Mouse (Mus musculus) midbrain, postnatal 0 days (tissue): ENCODE results near the gene Scml4. TPM values are rescaled to one million over a fixed set of nuclear protein-coding genes. Genes with fewer than 3 reads are reported as not detected.

Experiments used
- ATAC-seq: fragments of 200-750 bp; cut with Nextera tagmentation; 2 replicates; pipeline ENCODE4 v1.8.0; 2017; ENCODE audit warnings: moderate number of reproducible peaks, mild to moderate bottlenecking, moderate TSS enrichment, moderate library complexity; ENCODE audit not compliant: low FRiP score
- DNase-seq: peaks from one replicate; pipeline ENCODE4 v3.0.0-alpha.2; 2015; ENCODE audit warnings: low spot score
- H3K27ac ChIP-seq: fragments of 300-500 bp; sonication (generic); 2 replicates; pipeline ENCODE4 v1.5.1; 2014; ENCODE audit warnings: low read depth, mild to moderate bottlenecking, low read length, mixed read lengths
- H3K27me3 ChIP-seq: fragments of 300-500 bp; sonication (generic); 2 replicates; pipeline ENCODE4 v1.6.1; 2014; ENCODE audit warnings: low read length, control low read depth, mixed read lengths; ENCODE audit not compliant: insufficient read depth
- H3K36me3 ChIP-seq: fragments of 300-500 bp; sonication (generic); 2 replicates; pipeline ENCODE4 v1.6.1; 2014; ENCODE audit warnings: low read length, control low read depth, mixed read lengths; ENCODE audit not compliant: insufficient read depth
- H3K4me1 ChIP-seq: fragments of 300-500 bp; sonication (generic); 2 replicates; pipeline ENCODE4 v1.6.1; 2014; ENCODE audit warnings: mild to moderate bottlenecking, control low read depth, antibody characterized with exemption, low read length, mixed read lengths; ENCODE audit not compliant: insufficient read depth
- H3K4me2 ChIP-seq: fragments of 300-500 bp; sonication (generic); 2 replicates; pipeline ENCODE4 v1.6.1; 2014; ENCODE audit warnings: low read depth, mild to moderate bottlenecking, low read length, mixed read lengths; ENCODE audit not compliant: poor library complexity, severe bottlenecking
- H3K4me3 ChIP-seq: fragments of 300-500 bp; sonication (generic); 2 replicates; pipeline ENCODE4 v1.5.1; 2014; ENCODE audit warnings: low read depth, mild to moderate bottlenecking, low read length, moderate library complexity
- H3K9ac ChIP-seq: fragments of 300-500 bp; sonication (generic); replicated peaks from 2 replicates; pipeline ENCODE4 v1.6.1; 2014; ENCODE audit warnings: mild to moderate bottlenecking, low read length, moderate library complexity, mixed read lengths; ENCODE audit not compliant: poor library complexity, severe bottlenecking
- H3K9me3 ChIP-seq: fragments of 300-500 bp; sonication (generic); 2 replicates; pipeline ENCODE4 v1.6.1; 2016; ENCODE audit warnings: low read length, control low read depth
- CTCF ChIP-seq: IDR thresholded peaks from 2 replicates; pipeline ENCODE4 v1.5.1; 2016; ENCODE audit warnings: antibody characterized with exemption, mild to moderate bottlenecking
- WGBS: fragments of 180-500 bp; shearing (Covaris S2); extraction: QIAGEN DNeasy Blood & Tissue Kit; methylation state at CpG from one replicate; pipeline ENCODE4 v1.1.7; 2014; 5-methylcytosine and 5-hydroxymethylcytosine counted together
- polyA plus RNA-seq: library from polyadenylated mRNA; unstranded; fragments of >200 nt; fragmentation: Nextera tagmentation; extraction: Ambion mirVana; gene quantifications from 2 replicates; pipeline ENCODE4 v1.2.1, GENCODE M21; 2015
- total RNA-seq: library from RNA; depleted of rRNA; stranded (reverse); fragments of >200 nt; gene quantifications from 2 replicates; pipeline ENCODE4 v1.2.3, GENCODE M21; 2014

Gene Scml4
- total and polyA plus RNA-seq, 2 experiments from 2014 or later = 12.9 to 57.1 TPM

DNA sequence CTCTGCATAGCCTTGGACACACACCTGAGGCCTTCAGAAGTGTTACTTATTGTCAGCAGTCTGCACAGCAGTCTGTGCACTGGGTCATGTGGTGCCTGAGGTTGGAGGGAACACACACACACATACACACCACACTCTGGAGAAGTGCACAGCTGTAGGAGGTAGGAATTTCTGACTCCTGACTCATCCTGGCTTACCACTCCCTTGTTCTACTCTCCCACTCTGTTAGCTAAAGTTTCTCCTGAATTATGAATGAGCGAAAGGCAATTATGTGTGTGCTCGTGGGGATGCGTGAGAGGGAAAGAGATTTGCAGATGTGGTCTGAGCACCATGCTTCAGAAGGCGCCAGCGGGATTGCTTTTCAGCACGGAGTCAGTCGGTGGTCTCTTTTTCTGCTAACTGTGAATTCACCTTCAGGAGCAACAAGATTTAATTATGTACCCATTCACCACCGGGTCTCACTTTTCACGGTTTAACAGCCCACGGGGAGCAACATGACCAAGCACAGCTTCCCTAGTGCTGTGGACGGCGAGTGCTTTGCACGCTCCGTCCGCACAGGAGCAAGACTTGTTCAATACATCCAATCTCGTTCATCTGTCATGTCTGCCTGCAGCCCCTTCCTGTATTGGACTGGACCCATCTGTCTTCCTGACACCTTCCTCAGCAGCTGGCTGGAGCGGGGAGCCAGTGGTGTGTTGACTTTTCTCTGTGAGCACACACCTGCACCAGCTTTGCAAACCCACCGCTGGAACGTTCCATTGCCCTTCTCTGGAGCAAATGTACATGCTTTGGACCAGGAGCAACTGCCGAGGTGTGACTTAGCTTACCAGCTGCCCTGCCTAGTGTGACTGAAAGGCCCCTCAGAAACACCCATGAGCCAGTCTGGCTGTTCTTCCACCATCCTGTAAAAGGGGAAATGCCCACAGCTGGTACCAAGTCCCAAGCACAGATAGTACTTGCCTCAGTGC lies 91.2 kb downstream of the Scml4 start:
- H3K4me2 ChIP-seq = no peak overlapping the region
- H3K27ac ChIP-seq = no peak overlapping the region
- no peaks in the 10 kb centered on the region for H3K4me1 ChIP-seq
- H3K9ac ChIP-seq = no peak overlapping the region
- H3K4me3 ChIP-seq = no peak overlapping the region
- H3K36me3 ChIP-seq = no peaks in the 10 kb centered on the region
- DNase-seq (no peak), ATAC-seq (no peak)
- no peaks in the 10 kb centered on the region for H3K27me3 ChIP-seq
- H3K9me3 ChIP-seq = no peaks in the 10 kb centered on the region
- TF ChIP-seq CTCF = no peak
- WGBS = 61% methylated on average over 20 of the region's 20 CpGs

DNA sequence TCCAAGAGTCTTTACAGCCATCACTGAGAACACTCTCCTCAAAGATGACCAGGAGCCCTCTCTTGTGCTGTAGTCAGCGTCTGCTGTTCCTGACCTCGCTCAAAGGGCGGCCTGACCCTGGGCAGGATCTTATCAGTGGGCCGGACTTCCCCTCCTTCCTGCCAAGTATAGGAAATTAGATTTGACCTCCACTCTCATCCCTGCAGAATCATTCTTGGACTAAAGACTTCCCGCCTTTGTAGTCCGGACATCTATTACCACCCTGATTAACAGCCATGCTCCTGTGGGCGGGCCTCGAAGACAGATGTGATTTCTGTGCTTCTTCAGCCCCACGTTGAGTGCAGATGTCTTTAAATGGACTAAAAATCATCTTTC lies 91.9 kb downstream of the Scml4 start:
- no peak overlapping the region for H3K4me2 ChIP-seq
- no peaks in the 10 kb centered on the region for H3K9me3 ChIP-seq
- 80% methylated on average over 9 of the region's 9 CpGs for WGBS
- DNase-seq = no peak
- H3K27me3 ChIP-seq = no peaks in the 10 kb centered on the region
- no peaks in the 10 kb centered on the region for H3K36me3 ChIP-seq
- TF ChIP-seq CTCF = no peak
- no peak for ATAC-seq
- no peak overlapping the region for H3K9ac ChIP-seq
- H3K4me3 ChIP-seq = no peak overlapping the region
- H3K4me1 ChIP-seq = no peaks in the 10 kb centered on the region
- no peak overlapping the region for H3K27ac ChIP-seq

DNA sequence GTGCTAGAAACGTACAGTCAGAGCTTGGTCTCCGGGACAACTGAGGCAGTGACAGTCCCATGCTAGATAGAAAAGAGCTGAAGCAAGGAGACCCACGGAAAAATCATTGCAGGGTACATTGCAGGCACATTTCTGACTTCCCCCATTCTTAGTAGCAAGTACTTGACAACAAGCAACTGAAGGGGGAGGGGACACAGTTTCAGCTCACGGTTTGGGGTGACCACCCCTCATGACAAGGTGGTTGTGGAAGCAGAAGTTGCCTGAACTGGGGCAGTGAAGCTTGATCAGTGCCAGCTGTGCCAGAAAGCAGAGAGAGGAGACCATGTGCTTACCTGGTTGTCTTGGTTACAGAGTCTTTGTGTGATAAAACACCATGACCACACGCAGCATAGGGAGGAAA lies 93.4 kb downstream of the Scml4 start:
- TF ChIP-seq CTCF = no peak
- 74% methylated on average over 5 of the region's 5 CpGs for WGBS

DNA sequence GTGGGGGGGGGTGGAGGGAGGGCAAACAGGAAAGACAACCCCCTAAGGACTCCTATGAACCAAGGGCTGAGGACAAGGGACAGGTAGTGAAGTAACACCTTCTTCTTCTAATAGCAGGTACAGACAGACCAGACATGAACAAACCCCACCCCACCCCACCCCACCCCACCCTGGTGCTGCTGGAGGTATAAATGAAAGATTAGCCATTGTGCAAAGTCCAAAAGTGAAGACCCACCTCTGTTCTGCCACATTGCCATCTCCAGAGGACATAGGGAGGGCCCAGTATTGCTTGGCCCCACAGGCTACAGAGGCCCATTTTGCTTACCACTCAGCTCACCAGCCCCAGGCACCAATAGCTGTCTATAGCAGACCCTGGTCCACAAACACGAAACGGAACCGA lies 95.0 kb downstream of the Scml4 start:
- H3K4me2 ChIP-seq = no peak overlapping the region
- no peaks in the 10 kb centered on the region for H3K36me3 ChIP-seq
- H3K9ac ChIP-seq = no peak overlapping the region
- 94% methylated on average over 3 of the region's 3 CpGs for WGBS
- no peaks in the 10 kb centered on the region for H3K27me3 ChIP-seq
- TF ChIP-seq CTCF = no peak
- ATAC-seq (no peak), DNase-seq (no peak)
- H3K27ac ChIP-seq = no peak overlapping the region
- no peaks in the 10 kb centered on the region for H3K4me1 ChIP-seq
- no peak overlapping the region for H3K4me3 ChIP-seq
- H3K9me3 ChIP-seq = no peaks in the 10 kb centered on the region

More for the DNA sequence above, 93.4 kb downstream of the Scml4 start:
- H3K9me3 ChIP-seq = no peaks in the 10 kb centered on the region
- H3K4me2 ChIP-seq = no peak overlapping the region
- DNase-seq = no peak
- no peak for ATAC-seq
- no peaks in the 10 kb centered on the region for H3K4me1 ChIP-seq
- H3K27ac ChIP-seq = no peak overlapping the region
- H3K36me3 ChIP-seq = no peaks in the 10 kb centered on the region
- no peak overlapping the region for H3K9ac ChIP-seq
- no peak overlapping the region for H3K4me3 ChIP-seq
- H3K27me3 ChIP-seq = no peaks in the 10 kb centered on the region

DNA sequence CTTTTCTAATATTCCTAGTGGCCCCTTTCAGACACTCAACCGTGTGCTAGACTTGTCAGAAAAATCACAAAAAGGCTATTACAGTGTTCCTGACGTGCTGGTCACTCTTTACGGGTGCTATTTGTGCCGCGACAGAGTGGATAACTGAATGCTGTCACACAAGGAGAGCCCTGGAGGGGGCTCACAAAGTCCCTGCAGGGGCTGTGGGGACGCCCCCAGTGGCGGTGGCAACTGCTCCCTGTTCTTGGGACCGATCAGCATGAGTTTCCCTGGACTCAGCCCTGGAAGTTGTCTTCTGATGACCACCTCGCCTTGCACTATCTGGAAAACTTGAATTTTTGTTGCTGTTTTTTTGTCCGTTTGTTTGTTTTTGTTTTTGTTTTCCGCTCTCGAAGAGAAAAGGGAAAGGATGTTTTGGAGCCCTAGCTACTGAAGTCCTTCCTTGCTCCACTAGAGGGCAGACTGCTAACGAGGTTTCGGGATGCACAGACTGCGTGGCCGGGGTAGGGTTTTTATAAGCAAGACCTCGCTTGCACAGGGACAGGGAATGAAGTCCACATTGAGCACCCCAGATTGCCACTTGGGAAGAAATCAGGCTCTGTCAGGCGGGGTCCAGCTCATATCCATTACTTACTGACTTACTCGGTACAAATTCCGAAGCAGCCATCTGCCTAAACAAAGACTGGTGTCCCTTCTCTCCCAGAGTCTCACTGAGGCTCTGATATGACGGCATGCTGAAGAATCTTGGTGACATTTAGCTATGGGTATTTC lies 97.9 kb downstream of the Scml4 start:
- Histone ChIP-seq H3K27me3 (no peaks in the 10 kb centered on the region), H3K9me3 (no peaks in the 10 kb centered on the region), H3K9ac (no peak overlapping the region), H3K27ac (no peak overlapping the region), H3K4me1 (no peaks in the 10 kb centered on the region), H3K36me3 (no peaks in the 10 kb centered on the region), H3K4me2 (peak overlapping the region; percentile 29), H3K4me3 (no peak overlapping the region)
- ATAC-seq (peak; percentile 75), DNase-seq (peak; percentile 85)
- peak; percentile 96 for TF ChIP-seq CTCF
- 6% methylated on average over 21 of the region's 21 CpGs for WGBS

DNA sequence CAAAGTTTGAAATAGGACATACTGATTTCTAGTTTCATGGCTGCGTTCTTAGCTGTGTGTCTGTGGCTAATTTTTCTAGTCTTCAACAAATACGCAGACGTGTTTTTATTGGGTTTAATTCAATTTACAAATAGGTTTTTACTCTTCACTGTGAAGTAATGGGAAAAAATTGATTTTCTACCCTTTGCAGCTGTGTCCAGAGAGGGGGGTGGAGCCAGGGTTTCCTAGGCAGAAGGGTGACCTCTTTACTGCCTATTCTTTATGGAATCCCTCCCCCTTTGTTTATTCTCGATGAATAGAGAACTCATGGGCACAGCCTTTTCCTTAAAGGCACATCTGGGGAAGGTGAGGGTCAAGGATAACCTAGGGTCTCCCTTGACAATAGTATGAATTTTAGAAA lies 98.5 kb downstream of the Scml4 start:
- TF ChIP-seq CTCF = no peak
- DNase-seq (no peak), ATAC-seq (no peak)
- no peak overlapping the region for H3K27ac ChIP-seq
- peak overlapping the region; percentile 29 for H3K4me2 ChIP-seq
- no peaks in the 10 kb centered on the region for H3K36me3 ChIP-seq
- H3K9me3 ChIP-seq = no peaks in the 10 kb centered on the region
- H3K4me3 ChIP-seq = no peak overlapping the region
- H3K9ac ChIP-seq = no peak overlapping the region
- no peaks in the 10 kb centered on the region for H3K27me3 ChIP-seq
- WGBS = 52% methylated on average over 4 of the region's 4 CpGs
- no peaks in the 10 kb centered on the region for H3K4me1 ChIP-seq
